Mouse (Mus musculus): ENCODE results near the gene Cbr2. TPM values are rescaled to one million over a fixed set of nuclear protein-coding genes. Genes with fewer than 3 reads are reported as not detected.

The Cbr2 gene
- polyA plus RNA-seq, 1 experiment from 2014 or later: 0.70 TPM

GRCm38 (mm10) chr11:120727564-120727963 is 4.3 kb downstream of the Cbr2 start:
- 57% methylated on average over 12 of the region's 12 CpGs for WGBS
- Histone ChIP-seq H3K4me2 (ENCODE audit: low read length) (peak overlapping the region; percentile 84), H3K27ac (ENCODE audit: low read depth) (no peak overlapping the region), H3K4me3 (ENCODE audit: low read depth, low read length) (0 out of 2 replicates have a peak overlapping the region, but pooled peaks have one; percentile 58), H3K9ac (ENCODE audit: low read length) (no peak overlapping the region), H3K27me3 (replicated peaks; ENCODE audit: control insufficient read depth, insufficient read depth, low read length) (no peaks in the 10 kb centered on the region), H3K36me3 (ENCODE audit: control insufficient read depth, insufficient read depth, low read length) (no peaks in the 10 kb centered on the region), H3K4me1 (replicated peaks; ENCODE audit: control insufficient read depth, insufficient read depth, low read length) (peaks cover 6% of the 10 kb centered on the region; the same call in 1 of the 2 replicates), H3K9me3 (ENCODE audit: control insufficient read depth, low read length) (no peaks in the 10 kb centered on the region)
- ATAC-seq (replicated peaks; ENCODE audit: low FRiP score, low TSS enrichment, low read depth) (no peak), DNase-seq (ENCODE audit: low spot score) (no peak)

GRCm38 (mm10) chr11:120727169-120727527 is 4.8 kb downstream of the Cbr2 start, which contains the start of gene Dcxr:
Gene Dcxr, minus strand, starts transcription at chr11:120727281.
- H3K36me3 ChIP-seq (ENCODE audit: control insufficient read depth, insufficient read depth, low read length): no peaks in the 10 kb centered on the region
- peaks cover 4% of the 10 kb centered on the region; the same call in 1 of the 2 replicates for H3K27me3 ChIP-seq (replicated peaks; ENCODE audit: control insufficient read depth, insufficient read depth, low read length)
- peak within 1 kb of the TSS; percentile 40 for H3K9ac ChIP-seq (ENCODE audit: low read length)
- peak; percentile 86 for DNase-seq (ENCODE audit: low spot score)
- peaks cover 8% of the 10 kb centered on the region for H3K4me1 ChIP-seq (replicated peaks; ENCODE audit: control insufficient read depth, insufficient read depth, low read length)
- H3K4me3 ChIP-seq (ENCODE audit: low read depth, low read length): peak within 1 kb of the TSS; percentile 58
- H3K9me3 ChIP-seq (ENCODE audit: control insufficient read depth, low read length): no peaks in the 10 kb centered on the region
- peak within 1 kb of the TSS; percentile 84 for H3K4me2 ChIP-seq (ENCODE audit: low read length)
- no peak within 1 kb of the TSS for H3K27ac ChIP-seq (ENCODE audit: low read depth)
- peak; percentile 84 for ATAC-seq (replicated peaks; ENCODE audit: low FRiP score, low TSS enrichment, low read depth)
- WGBS: under 1% methylated on average over 14 of the region's 14 CpGs

GRCm38 (mm10) chr11:120726243-120727168 is 5.4 kb downstream of the Cbr2 start:
- H3K9me3 ChIP-seq (ENCODE audit: control insufficient read depth, low read length): no peaks in the 10 kb centered on the region
- H3K4me3 ChIP-seq (ENCODE audit: low read depth, low read length): peak overlapping the region; percentile 58
- H3K36me3 ChIP-seq (ENCODE audit: control insufficient read depth, insufficient read depth, low read length): no peaks in the 10 kb centered on the region
- DNase-seq (ENCODE audit: low spot score) (no peak), ATAC-seq (replicated peaks; ENCODE audit: low FRiP score, low TSS enrichment, low read depth) (peak; percentile 30; the same call in 1 of the 2 replicates)
- peaks cover 8% of the 10 kb centered on the region; the same call in 1 of the 2 replicates for H3K27me3 ChIP-seq (replicated peaks; ENCODE audit: control insufficient read depth, insufficient read depth, low read length)
- peak overlapping the region; percentile 40 for H3K9ac ChIP-seq (ENCODE audit: low read length)
- 21% methylated on average over 33 of the region's 36 CpGs for WGBS
- peaks cover 14% of the 10 kb centered on the region for H3K4me1 ChIP-seq (replicated peaks; ENCODE audit: control insufficient read depth, insufficient read depth, low read length)
- peak overlapping the region; percentile 84 for H3K4me2 ChIP-seq (ENCODE audit: low read length)
- no peak overlapping the region for H3K27ac ChIP-seq (ENCODE audit: low read depth)

GRCm38 (mm10) chr11:120723509-120723908 is 8.4 kb downstream of the Cbr2 start:
- H3K9ac ChIP-seq (ENCODE audit: low read length): no peak overlapping the region
- WGBS: 91% methylated on average over 7 of the region's 7 CpGs
- H3K4me2 ChIP-seq (ENCODE audit: low read length): no peak overlapping the region
- no peak overlapping the region for H3K27ac ChIP-seq (ENCODE audit: low read depth)
- peaks cover 11% of the 10 kb centered on the region; the same call in 1 of the 2 replicates for H3K36me3 ChIP-seq (ENCODE audit: control insufficient read depth, insufficient read depth, low read length)
- no peaks in the 10 kb centered on the region for H3K9me3 ChIP-seq (ENCODE audit: control insufficient read depth, low read length)
- ATAC-seq (replicated peaks; ENCODE audit: low FRiP score, low TSS enrichment, low read depth) (no peak), DNase-seq (ENCODE audit: low spot score) (no peak)
- no peak overlapping the region for H3K4me3 ChIP-seq (ENCODE audit: low read depth, low read length)
- peaks cover 20% of the 10 kb centered on the region for H3K4me1 ChIP-seq (replicated peaks; ENCODE audit: control insufficient read depth, insufficient read depth, low read length)
- H3K27me3 ChIP-seq (replicated peaks; ENCODE audit: control insufficient read depth, insufficient read depth, low read length): peaks cover 8% of the 10 kb centered on the region; the same call in 1 of the 2 replicates

GRCm38 (mm10) chr11:120722761-120723382 is 9.0 kb downstream of the Cbr2 start:
- no peak for ATAC-seq (replicated peaks; ENCODE audit: low FRiP score, low TSS enrichment, low read depth)
- no peak for DNase-seq (ENCODE audit: low spot score)
- no peak overlapping the region for H3K27ac ChIP-seq (ENCODE audit: low read depth)
- H3K4me3 ChIP-seq (ENCODE audit: low read depth, low read length): no peak overlapping the region
- H3K9me3 ChIP-seq (ENCODE audit: control insufficient read depth, low read length): no peaks in the 10 kb centered on the region
- H3K4me2 ChIP-seq (ENCODE audit: low read length): no peak overlapping the region
- peaks cover 8% of the 10 kb centered on the region; the same call in 1 of the 2 replicates for H3K27me3 ChIP-seq (replicated peaks; ENCODE audit: control insufficient read depth, insufficient read depth, low read length)
- H3K9ac ChIP-seq (ENCODE audit: low read length): no peak overlapping the region
- peaks cover 17% of the 10 kb centered on the region for H3K36me3 ChIP-seq (ENCODE audit: control insufficient read depth, insufficient read depth, low read length)
- WGBS: 85% methylated on average over 11 of the region's 11 CpGs
- peaks cover 20% of the 10 kb centered on the region for H3K4me1 ChIP-seq (replicated peaks; ENCODE audit: control insufficient read depth, insufficient read depth, low read length)

GRCm38 (mm10) chr11:120722067-120722630 is 9.8 kb downstream of the Cbr2 start:
- H3K9me3 ChIP-seq (ENCODE audit: control insufficient read depth, low read length): no peaks in the 10 kb centered on the region
- H3K4me2 ChIP-seq (ENCODE audit: low read length): peak overlapping the region; percentile 99
- H3K27me3 ChIP-seq (replicated peaks; ENCODE audit: control insufficient read depth, insufficient read depth, low read length): peaks cover 8% of the 10 kb centered on the region; the same call in 1 of the 2 replicates
- WGBS: 22% methylated on average over 21 of the region's 21 CpGs
- H3K9ac ChIP-seq (ENCODE audit: low read length): peak overlapping the region; percentile 64
- ATAC-seq (replicated peaks; ENCODE audit: low FRiP score, low TSS enrichment, low read depth): peak; percentile 3
- peaks cover 24% of the 10 kb centered on the region for H3K36me3 ChIP-seq (ENCODE audit: control insufficient read depth, insufficient read depth, low read length)
- H3K4me3 ChIP-seq (ENCODE audit: low read depth, low read length): peak overlapping the region; percentile 58
- no peak for DNase-seq (ENCODE audit: low spot score)
- H3K4me1 ChIP-seq (replicated peaks; ENCODE audit: control insufficient read depth, insufficient read depth, low read length): peaks cover 20% of the 10 kb centered on the region
- no peak overlapping the region for H3K27ac ChIP-seq (ENCODE audit: low read depth)

- Histone ChIP-seq H3K36me3 (ENCODE audit: control insufficient read depth, insufficient read depth, low read length) (peaks cover 30% of the 10 kb centered on the region), H3K27ac (ENCODE audit: low read depth) (no peak within 1 kb of the TSS), H3K27me3 (replicated peaks; ENCODE audit: control insufficient read depth, insufficient read depth, low read length) (peaks cover 8% of the 10 kb centered on the region; the same call in 1 of the 2 replicates), H3K9ac (ENCODE audit: low read length) (peak within 1 kb of the TSS; percentile 64), H3K4me3 (ENCODE audit: low read depth, low read length) (peak within 1 kb of the TSS; percentile 58), H3K9me3 (ENCODE audit: control insufficient read depth, low read length) (no peaks in the 10 kb centered on the region), H3K4me2 (ENCODE audit: low read length) (peak within 1 kb of the TSS; percentile 99), H3K4me1 (replicated peaks; ENCODE audit: control insufficient read depth, insufficient read depth, low read length) (peaks cover 16% of the 10 kb centered on the region)
- ATAC-seq (replicated peaks; ENCODE audit: low FRiP score, low TSS enrichment, low read depth): peak; percentile 77
- WGBS: under 1% methylated on average over 90 of the region's 90 CpGs
- peak; percentile 82 for DNase-seq (ENCODE audit: low spot score)
Observed at GRCm38 (mm10) chr11:120721124-120722066, 10.5 kb downstream of the Cbr2 start, which contains the start of gene Rac3. Gene Rac3, plus strand, starts transcription at chr11:120721470.

Measured in intestine, embryonic 14.5 days (tissue).